Mouse (Mus musculus): ENCODE results near the gene Tcf12. TPM values are rescaled to one million over a fixed set of nuclear protein-coding genes. Genes with fewer than 3 reads are reported as not detected.

Gene Tcf12
- 9.9 and 11.2 TPM in 2 replicates for polyA plus RNA-seq (2015; fragmentation: Nextera tagmentation; extraction: Ambion mirVana)

DNA sequence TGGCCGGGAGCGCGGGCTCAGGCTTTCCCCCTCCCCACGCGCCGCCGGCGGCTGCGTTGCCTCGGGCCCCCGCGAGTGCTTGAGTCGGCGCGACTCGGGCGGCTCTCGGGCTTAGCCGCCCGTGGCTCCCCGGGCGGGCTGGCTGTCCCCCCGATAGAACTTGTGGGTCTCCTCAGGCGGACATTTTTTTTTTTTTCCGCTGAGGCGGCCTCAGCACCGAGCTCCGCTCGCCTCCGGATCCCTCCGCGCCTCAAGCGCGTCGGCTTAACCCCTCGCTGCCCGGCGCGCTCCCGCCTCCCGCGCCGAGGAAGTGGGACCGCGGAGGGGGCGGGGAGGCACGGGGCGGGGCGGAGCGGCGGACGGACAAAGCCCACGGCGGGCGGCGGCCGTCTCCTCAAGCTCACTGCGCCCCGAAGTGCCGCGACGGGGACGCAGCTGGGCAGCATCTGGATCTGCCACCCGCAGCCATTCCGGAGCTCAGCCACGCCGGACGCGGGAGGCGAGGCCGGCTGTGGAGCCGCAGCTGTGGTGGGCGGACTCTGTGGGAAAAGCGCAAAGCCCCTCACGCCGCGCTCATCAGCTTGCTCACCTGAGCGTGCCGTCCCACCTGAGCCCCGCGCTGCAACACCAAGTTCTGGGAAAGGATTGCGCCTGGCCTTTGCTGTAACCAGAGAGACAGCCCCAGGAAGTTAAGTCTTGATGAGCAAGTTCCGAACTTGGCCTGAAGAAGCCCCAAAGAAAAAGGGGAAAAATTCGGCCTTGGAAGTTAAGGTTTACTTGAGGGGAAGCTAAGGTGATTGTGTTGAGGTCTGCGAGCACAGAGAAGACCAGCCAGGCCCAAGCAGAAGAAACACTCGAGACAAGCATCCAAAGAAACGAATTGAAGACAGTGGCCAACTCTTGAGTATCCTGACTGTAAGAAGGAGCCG is at the start of gene Tcf12:
Gene Tcf12 (minus strand): TSS at position 250 of the 929 bp plus-strand sequence.
- H3K27me3 ChIP-seq, result no peaks in the 10 kb centered on the region
- peak within 1 kb of the TSS; percentile 98 for H3K9ac ChIP-seq
- 0 out of 2 replicates have a peak, but pooled peaks cover under 1% of the 10 kb centered on the region for H3K36me3 ChIP-seq
- no peaks in the 10 kb centered on the region for H3K9me3 ChIP-seq (replicated peaks)
- peak within 1 kb of the TSS; percentile 97 for H3K4me3 ChIP-seq (replicated peaks)
- peak within 1 kb of the TSS; percentile 83 for H3K27ac ChIP-seq
- peaks cover 19% of the 10 kb centered on the region for H3K4me1 ChIP-seq (replicated peaks)
- ATAC-seq (ENCODE audit: low read depth), result peak; percentile 78
- H3K4me2 ChIP-seq, result peak within 1 kb of the TSS; percentile 97
- DNase-seq, result peak; percentile 68
- 2% methylated on average over 88 of the region's 88 CpGs for WGBS (ENCODE audit: insufficient replicate concordance)

DNA sequence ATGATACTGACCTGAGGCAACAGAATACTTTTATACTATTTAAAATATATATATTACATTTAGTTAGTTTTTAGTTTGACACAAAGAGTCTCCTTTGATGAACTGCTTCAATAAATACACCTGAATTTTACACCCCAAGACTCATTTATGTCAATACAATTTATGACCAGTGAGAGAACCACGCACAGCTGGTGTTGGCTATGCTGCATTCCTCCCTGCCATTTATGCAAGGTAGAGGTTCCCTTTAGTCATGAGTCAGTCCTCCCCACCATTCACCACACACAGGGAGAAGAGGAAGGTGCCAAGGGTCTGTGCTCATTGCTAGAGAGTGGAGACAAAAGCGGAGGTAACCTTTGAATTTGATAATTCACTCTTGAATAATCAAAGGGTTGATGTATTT is 46.7 kb upstream of the Tcf12 start:
- Histone ChIP-seq H3K9me3 (replicated peaks) (no peaks in the 10 kb centered on the region), H3K27me3 (peaks cover 17% of the 10 kb centered on the region; the same call in 1 of the 2 replicates), H3K4me1 (replicated peaks) (no peaks in the 10 kb centered on the region), H3K27ac (no peak overlapping the region), H3K36me3 (no peaks in the 10 kb centered on the region), H3K9ac (no peak overlapping the region), H3K4me2 (no peak overlapping the region), H3K4me3 (replicated peaks) (no peak overlapping the region)
- 78% methylated on average over 2 of the region's 2 CpGs for WGBS (ENCODE audit: insufficient replicate concordance)
- DNase-seq (no peak), ATAC-seq (ENCODE audit: low read depth) (no peak)

DNA sequence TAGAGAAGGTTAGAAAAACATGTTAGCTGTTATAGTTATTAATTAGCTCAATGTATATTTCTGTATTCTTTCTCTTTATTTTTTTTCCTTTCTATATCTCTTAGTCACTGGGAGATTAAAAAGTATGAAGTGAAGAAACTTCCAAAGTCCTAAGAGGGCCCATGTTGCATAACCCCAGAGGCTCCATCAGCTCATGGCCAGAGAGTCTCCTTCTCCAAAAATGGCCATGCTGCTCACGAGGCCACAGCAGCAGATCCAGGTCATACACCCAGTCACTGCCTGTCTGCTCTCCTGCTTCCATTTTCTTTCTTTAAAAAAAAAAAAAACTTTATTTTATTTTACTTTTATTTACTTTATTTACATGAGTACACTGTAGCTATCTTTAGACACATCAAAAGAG is 45.4 kb upstream of the Tcf12 start:
- Histone ChIP-seq H3K4me3 (replicated peaks) (no peak overlapping the region), H3K9me3 (replicated peaks) (no peaks in the 10 kb centered on the region), H3K27me3 (peaks cover 17% of the 10 kb centered on the region; the same call in 1 of the 2 replicates), H3K4me2 (no peak overlapping the region), H3K9ac (no peak overlapping the region), H3K36me3 (no peaks in the 10 kb centered on the region), H3K27ac (no peak overlapping the region), H3K4me1 (replicated peaks) (no peaks in the 10 kb centered on the region)
- WGBS (ENCODE audit: insufficient replicate concordance), result 47% methylated on average over 1 of the region's 1 CpGs
- DNase-seq, result no peak
- no peak for ATAC-seq (ENCODE audit: low read depth)

DNA sequence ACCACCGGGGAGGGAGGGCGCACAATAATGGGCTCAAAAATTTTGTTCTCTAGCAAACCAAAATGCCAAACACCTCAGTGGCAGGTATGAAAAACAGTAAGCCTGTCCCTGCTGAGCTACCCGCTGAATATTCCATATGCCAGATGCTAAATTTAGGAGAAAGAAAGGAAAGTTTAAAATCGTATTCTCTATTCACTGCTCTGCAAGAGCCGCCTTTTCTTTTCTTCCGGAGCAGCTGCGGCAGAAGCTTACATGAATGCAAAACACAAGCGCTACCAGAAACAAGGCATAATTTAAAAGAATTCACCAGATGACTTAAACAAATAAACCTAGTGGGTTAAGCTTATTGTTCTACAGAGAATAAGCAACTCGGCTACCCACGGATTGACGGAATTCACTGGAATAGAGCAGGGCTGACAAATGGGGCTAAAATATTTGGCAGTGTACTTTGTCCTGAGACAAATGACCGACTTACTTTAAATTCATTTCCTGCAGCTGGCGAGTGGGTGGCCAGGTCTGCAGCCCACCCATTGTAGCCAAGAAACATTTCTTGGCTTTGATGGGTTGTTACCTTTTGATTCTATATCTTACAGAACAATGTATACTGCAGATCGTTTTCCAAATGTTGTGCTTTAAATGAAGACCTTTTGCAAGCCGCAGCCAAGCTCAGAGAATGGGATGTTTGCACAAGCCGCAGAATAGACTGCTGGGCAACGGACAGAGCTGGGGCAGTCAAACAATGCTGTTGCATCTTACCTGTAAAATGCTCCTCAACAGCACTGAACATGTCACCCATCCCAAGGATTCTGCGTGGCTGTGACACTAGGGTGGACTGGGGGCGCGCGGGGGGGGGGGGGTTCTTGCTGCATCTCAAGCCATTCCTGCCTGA is 43.8 kb upstream of the Tcf12 start:
- WGBS (ENCODE audit: insufficient replicate concordance), result 40% methylated on average over 21 of the region's 21 CpGs
- H3K9me3 ChIP-seq (replicated peaks), result no peaks in the 10 kb centered on the region
- H3K4me2 ChIP-seq, result peak overlapping the region; percentile 37
- H3K36me3 ChIP-seq, result no peaks in the 10 kb centered on the region
- DNase-seq (no peak), ATAC-seq (ENCODE audit: low read depth) (no peak)
- no peak overlapping the region for H3K9ac ChIP-seq
- peaks cover 17% of the 10 kb centered on the region; the same call in 1 of the 2 replicates for H3K27me3 ChIP-seq
- no peak overlapping the region for H3K4me3 ChIP-seq (replicated peaks)
- H3K27ac ChIP-seq, result no peak overlapping the region
- H3K4me1 ChIP-seq (replicated peaks), result no peaks in the 10 kb centered on the region

DNA sequence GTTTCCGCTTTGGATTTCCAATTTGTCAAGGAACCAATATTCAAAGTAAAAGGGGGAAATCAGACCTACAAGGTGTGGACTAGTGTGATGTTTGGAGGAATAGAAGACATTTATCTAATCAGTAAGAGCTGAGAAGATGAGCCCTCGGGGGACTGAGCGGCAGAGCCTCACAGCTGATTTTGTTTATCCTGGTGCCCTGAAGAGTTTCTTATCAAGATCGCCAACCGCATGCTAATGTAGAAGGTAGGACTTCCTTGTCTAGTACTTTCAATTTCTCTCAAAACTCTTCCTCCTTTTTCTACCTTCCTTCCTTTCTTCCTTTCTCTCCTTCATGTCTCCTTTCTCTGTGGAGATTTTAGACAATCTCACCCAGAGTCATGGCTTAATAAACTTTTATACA is 32.5 kb upstream of the Tcf12 start:
- Histone ChIP-seq H3K9ac (no peak overlapping the region), H3K4me1 (replicated peaks) (0 out of 2 replicates have a peak, but pooled peaks cover 5% of the 10 kb centered on the region), H3K4me2 (no peak overlapping the region), H3K9me3 (replicated peaks) (no peaks in the 10 kb centered on the region), H3K27me3 (no peaks in the 10 kb centered on the region), H3K36me3 (no peaks in the 10 kb centered on the region), H3K27ac (no peak overlapping the region), H3K4me3 (replicated peaks) (no peak overlapping the region)
- ATAC-seq (ENCODE audit: low read depth) (no peak), DNase-seq (no peak)
- 38% methylated on average over 5 of the region's 5 CpGs for WGBS (ENCODE audit: insufficient replicate concordance)

DNA sequence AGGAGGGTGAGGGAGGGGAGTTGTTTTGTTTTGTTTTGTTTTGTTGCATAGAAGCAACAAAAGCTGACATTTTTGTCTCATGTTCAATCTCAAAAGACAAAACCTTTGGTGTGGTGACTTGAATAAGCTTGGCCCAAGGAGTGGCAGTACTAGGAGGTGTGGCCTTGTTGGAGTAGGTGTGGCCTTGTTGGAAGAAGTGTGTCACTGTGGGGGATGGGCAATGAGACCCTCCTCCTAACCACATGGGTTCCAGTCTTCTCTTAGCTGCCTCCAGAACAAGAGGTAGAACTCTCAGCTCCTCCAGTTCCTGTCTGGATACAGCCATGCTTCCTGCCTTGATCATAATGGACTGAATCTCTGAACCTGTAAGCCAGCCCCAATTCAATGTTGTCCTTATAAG is 26.2 kb upstream of the Tcf12 start:
- Histone ChIP-seq H3K27me3 (no peaks in the 10 kb centered on the region), H3K4me3 (replicated peaks) (no peak overlapping the region), H3K4me1 (replicated peaks) (peaks cover 8% of the 10 kb centered on the region), H3K36me3 (no peaks in the 10 kb centered on the region), H3K27ac (no peak overlapping the region), H3K9ac (no peak overlapping the region), H3K9me3 (replicated peaks) (no peaks in the 10 kb centered on the region), H3K4me2 (no peak overlapping the region)
- ATAC-seq (ENCODE audit: low read depth) (no peak), DNase-seq (no peak)

DNA sequence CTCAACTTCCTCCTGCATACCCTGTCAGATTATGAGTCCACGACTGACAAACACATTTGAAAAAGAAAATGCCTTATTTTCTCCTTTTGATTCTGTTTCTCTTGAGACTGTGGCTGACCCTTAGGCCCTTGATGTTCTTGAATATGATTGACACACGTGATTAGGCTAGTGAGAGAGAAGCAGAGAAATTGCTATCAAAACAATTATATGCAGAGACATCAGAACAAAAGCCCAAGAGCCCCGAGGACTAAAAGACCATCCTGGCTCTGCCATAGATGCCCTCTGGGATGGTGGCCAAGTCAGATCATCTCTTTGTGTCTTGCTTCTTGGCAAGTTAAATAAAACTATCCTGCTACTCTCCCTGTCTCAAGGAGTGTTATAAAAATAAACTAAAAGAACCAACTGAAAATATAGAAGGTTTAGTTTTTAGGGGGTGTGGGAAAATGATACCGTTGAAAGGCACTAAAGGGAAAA is 22.1 kb upstream of the Tcf12 start:
- Histone ChIP-seq H3K4me1 (replicated peaks) (peaks cover 14% of the 10 kb centered on the region), H3K9ac (peak overlapping the region; percentile 80), H3K4me3 (replicated peaks) (peak overlapping the region; percentile 71), H3K27me3 (0 out of 2 replicates have a peak, but pooled peaks cover 2% of the 10 kb centered on the region), H3K27ac (no peak overlapping the region), H3K9me3 (replicated peaks) (no peaks in the 10 kb centered on the region), H3K4me2 (peak overlapping the region; percentile 85), H3K36me3 (no peaks in the 10 kb centered on the region)
- ATAC-seq (ENCODE audit: low read depth) (no peak), DNase-seq (no peak)
- 36% methylated on average over 4 of the region's 4 CpGs for WGBS (ENCODE audit: insufficient replicate concordance)

DNA sequence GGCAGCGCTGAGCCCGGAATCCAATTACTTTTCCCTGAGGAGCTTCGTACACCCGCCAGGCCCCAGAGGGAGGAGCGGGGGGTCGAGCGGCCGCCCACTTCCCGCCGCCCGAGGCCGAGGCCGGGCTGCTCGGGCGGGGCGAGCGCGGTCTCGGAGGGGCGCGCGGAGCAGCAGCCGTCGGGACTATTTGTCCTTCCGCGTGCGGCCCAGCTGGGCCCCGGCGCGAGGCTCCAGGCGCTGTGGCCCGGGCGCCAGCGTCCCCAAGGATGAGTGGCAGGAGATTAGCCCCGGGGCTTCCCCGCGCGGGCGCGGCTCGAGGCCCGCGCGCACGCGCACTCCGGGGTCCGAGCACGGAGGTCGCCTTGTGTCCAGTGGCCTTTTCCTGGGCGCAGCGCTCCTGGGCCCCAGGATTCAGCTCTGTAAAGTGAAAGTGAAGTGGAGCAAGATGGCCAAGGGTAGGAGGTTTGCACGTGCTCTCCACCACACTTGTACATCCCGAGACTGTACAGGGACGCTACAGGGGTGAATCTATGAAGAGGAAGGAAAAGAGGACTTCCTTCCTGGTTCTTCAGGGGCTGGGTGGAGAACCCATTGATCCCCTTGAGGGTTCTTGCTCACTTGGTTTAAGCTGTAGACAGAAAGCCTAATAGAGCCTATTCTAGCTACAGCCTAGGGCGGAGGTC is 21.6 kb upstream of the Tcf12 start:
- H3K9me3 ChIP-seq (replicated peaks), result no peaks in the 10 kb centered on the region
- peak overlapping the region; percentile 78 for H3K27ac ChIP-seq
- 1% methylated on average over 56 of the region's 56 CpGs for WGBS (ENCODE audit: insufficient replicate concordance)
- H3K4me1 ChIP-seq (replicated peaks), result peaks cover 14% of the 10 kb centered on the region
- peak overlapping the region; percentile 80 for H3K9ac ChIP-seq
- H3K36me3 ChIP-seq, result no peaks in the 10 kb centered on the region
- peak overlapping the region; percentile 85 for H3K4me2 ChIP-seq
- peak overlapping the region; percentile 71 for H3K4me3 ChIP-seq (replicated peaks)
- ATAC-seq (ENCODE audit: low read depth), result peak; percentile 91
- H3K27me3 ChIP-seq, result 0 out of 2 replicates have a peak, but pooled peaks cover 5% of the 10 kb centered on the region
- peak; percentile 71 for DNase-seq

DNA sequence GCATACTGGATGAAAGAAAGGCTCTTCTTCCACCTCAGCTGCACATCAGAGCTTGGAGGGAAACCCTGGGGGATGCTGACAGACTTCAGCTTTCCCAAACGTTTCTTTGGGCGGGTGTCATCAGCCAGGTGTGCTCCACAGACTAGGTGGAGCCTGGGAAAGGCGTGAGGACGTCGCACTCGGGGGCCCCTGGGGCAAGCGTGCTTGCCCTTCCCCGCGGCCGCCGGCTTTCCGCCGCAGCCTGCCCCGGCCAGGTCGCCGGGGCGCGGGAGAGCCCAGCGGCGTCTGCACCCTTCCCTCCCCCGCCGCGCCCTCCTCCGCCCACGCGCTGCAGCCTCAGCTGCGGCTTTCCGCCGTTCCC is 21.0 kb upstream of the Tcf12 start:
- DNase-seq (no peak), ATAC-seq (ENCODE audit: low read depth) (peak; percentile 71)
- 0% methylated on average over 24 of the region's 29 CpGs for WGBS (ENCODE audit: insufficient replicate concordance)
- no peaks in the 10 kb centered on the region for H3K36me3 ChIP-seq
- peak overlapping the region; percentile 85 for H3K4me2 ChIP-seq
- H3K9me3 ChIP-seq (replicated peaks), result no peaks in the 10 kb centered on the region
- H3K27ac ChIP-seq, result peak overlapping the region; percentile 78
- peaks cover 14% of the 10 kb centered on the region for H3K4me1 ChIP-seq (replicated peaks)
- 0 out of 2 replicates have a peak, but pooled peaks cover 5% of the 10 kb centered on the region for H3K27me3 ChIP-seq
- peak overlapping the region; percentile 80 for H3K9ac ChIP-seq
- peak overlapping the region; percentile 71 for H3K4me3 ChIP-seq (replicated peaks)

DNA sequence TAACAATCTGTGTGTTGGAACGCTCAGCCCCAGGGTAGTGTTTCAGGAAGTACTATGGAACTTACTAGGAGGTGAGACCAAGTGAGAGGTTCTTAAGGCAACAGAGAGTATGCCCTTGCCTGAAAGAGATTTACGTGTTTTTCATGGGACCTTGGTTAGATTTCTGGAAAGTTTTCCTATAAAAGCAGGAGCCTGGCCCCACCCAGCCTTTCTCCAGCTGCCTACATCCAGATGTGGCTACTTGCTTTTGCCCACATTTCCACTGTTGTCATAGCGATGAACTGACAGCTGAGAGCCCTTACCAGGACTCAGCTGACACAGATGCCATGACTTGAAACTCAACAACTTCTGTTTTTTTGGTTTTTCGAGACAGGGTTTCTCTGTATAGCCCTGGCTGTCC is 18.2 kb upstream of the Tcf12 start:
- Histone ChIP-seq H3K4me2 (no peak overlapping the region), H3K4me3 (replicated peaks) (no peak overlapping the region), H3K4me1 (replicated peaks) (peaks cover 14% of the 10 kb centered on the region), H3K27ac (no peak overlapping the region), H3K27me3 (0 out of 2 replicates have a peak, but pooled peaks cover 5% of the 10 kb centered on the region), H3K9me3 (replicated peaks) (no peaks in the 10 kb centered on the region), H3K9ac (no peak overlapping the region), H3K36me3 (no peaks in the 10 kb centered on the region)
- DNase-seq, result no peak
- WGBS (ENCODE audit: insufficient replicate concordance), result 64% methylated on average over 4 of the region's 4 CpGs
- ATAC-seq (ENCODE audit: low read depth), result no peak
